Comparison of ENCODE assay signal across 8 mouse cellular contexts in the genomic region with DNA sequence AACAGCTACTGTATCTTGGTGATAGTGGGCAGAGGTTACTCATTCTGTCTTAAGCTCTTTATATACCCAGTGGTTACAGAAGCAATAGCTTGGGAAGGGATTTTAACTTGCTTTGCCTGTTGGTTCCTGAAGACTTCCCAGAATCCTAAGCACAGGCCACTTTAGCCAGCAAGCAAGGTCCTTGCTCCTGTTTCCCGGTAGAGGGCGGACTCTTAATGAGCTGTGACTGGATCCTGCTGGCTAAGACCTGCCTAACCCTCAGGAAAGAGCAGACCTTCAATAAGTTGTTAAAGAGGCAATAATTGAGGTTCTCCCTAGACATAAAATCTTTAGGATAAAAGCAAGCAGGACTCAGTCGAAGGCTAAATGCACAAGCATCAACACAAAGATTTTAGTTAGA.
DNase-seq lines count a peak whose midpoint lies in the region; ATAC-seq and TF ChIP-seq lines count a peak whose summit lies in the region.

No protein-coding gene starts in this region.

- no peaks in the 10 kb centered on the region for H3K27me3 ChIP-seq in hindbrain, postnatal 0 days (ENCODE audit: insufficient read depth, low read length)

- no peaks in the 10 kb centered on the region for H3K4me1 ChIP-seq in hindbrain, postnatal 0 days (ENCODE audit: insufficient read depth, low read length)

- 14% methylated on average over 3 of the region's 3 CpGs for WGBS in hindbrain, postnatal 0 days

- DNase-seq in heart, postnatal 4 days = peak; percentile 39
- DNase-seq in heart, postnatal 36 days = no peak
- DNase-seq in ES-CJ7 (ENCODE audit: low read depth, low spot score) = peak; percentile 73
- DNase-seq in cerebellum, adult 18-20 months = peak; percentile 55 to 57
- peak; percentile 80 for DNase-seq in hindbrain, postnatal 0 days (ENCODE audit: low spot score)
- peak; percentile 13 for DNase-seq in yolk sac, embryonic 10.5 days (ENCODE audit: low spot score)
- DNase-seq in layer of hippocampus, adult 9-11 months = no peak

- H3K9ac ChIP-seq in hindbrain, postnatal 0 days (replicated peaks; ENCODE audit: low read length) = no peak overlapping the region

- peak; percentile 70 for ATAC-seq in hindbrain, postnatal 0 days
- ATAC-seq in erythroid progenitor cell, adult 5-6 weeks (replicated peaks; ENCODE audit: low FRiP score, poor library complexity, severe bottlenecking) = no peak

- intact Hi-C loops in heart, postnatal 36 days (cut with DNase I) = loop anchor here (2.0 kb wide), 1 partner anchor 388 kb away; the partner anchor contains the start of gene Spock1

- no peak overlapping the region for H3K27ac ChIP-seq in hindbrain, postnatal 0 days

- no peaks in the 10 kb centered on the region for H3K36me3 ChIP-seq in hindbrain, postnatal 0 days (ENCODE audit: insufficient read depth, low read length)

- peak; percentile 82 for TF ChIP-seq CTCF in hindbrain, postnatal 0 days (IDR thresholded peaks at IDR 0.05; ENCODE audit: low read depth)

- no peak overlapping the region for H3K4me2 ChIP-seq in hindbrain, postnatal 0 days (ENCODE audit: low read depth, low read length)

- H3K4me3 ChIP-seq in hindbrain, postnatal 0 days (ENCODE audit: low read length) = no peak overlapping the region

- no peaks in the 10 kb centered on the region for H3K9me3 ChIP-seq in hindbrain, postnatal 0 days (ENCODE audit: low read length)

Comparison
In these comparisons a context has a peak if more than half of its experiments do, and no peak if none do; other contexts are left out.
1. DNase-seq: peak in heart, postnatal 4 days (single experiment), ES-CJ7 (single experiment), cerebellum, adult 18-20 months (2 of 2), hindbrain, postnatal 0 days (single experiment) and yolk sac, embryonic 10.5 days (single experiment); none in heart, postnatal 36 days (0 of 2) and layer of hippocampus, adult 9-11 months (single experiment).